Mouse (Mus musculus): Measurements from ENCODE around the gene Ccdc88b.

DNA sequence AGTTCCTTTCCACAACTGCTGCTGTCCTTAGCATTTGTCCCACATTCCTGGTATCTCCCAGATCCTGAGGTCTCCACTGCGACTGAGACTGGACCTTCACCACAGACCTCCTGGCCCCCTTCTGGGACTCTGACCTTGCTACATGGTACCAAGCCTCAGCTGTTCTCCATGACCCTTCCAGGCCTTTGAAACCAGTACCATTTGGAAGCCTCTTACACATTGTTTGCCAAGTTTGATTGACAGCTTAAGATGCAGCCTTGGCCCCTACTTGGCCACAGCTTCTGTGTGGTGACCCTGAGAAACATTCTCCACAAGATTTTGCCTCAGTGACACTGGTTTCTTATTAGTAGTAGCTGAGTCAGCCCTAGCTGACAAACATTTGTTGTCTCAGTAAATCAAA lies 15.7 kb downstream of the Ccdc88b start:
- no peak for TF ChIP-seq CTCF (IDR thresholded peaks at IDR 0.05; ENCODE audit: low read depth, low read length)
- no peak for TF ChIP-seq POLR2A (IDR thresholded peaks at IDR 0.05; ENCODE audit: extremely low read depth, insufficient read depth, low read length)
